Mouse (Mus musculus): Measurements from ENCODE around the gene Cd207. TPM values are rescaled to one million over a fixed set of nuclear protein-coding genes. Genes with fewer than 3 reads are reported as not detected.

The Cd207 gene
- polyA plus RNA-seq, 1 experiment from 2014 or later = not detected

- Histone ChIP-seq H3K4me3 (ENCODE audit: low read depth, low read length) (no peak overlapping the region), H3K36me3 (ENCODE audit: insufficient read depth, low read length) (no peaks in the 10 kb centered on the region), H3K9me3 (ENCODE audit: low read length) (no peaks in the 10 kb centered on the region), H3K4me1 (ENCODE audit: insufficient read depth, low read depth, low read length) (no peaks in the 10 kb centered on the region), H3K4me2 (replicated peaks; ENCODE audit: low read depth, low read length) (no peak overlapping the region), H3K27ac (ENCODE audit: low read length) (no peak overlapping the region), H3K27me3 (replicated peaks; ENCODE audit: insufficient read depth, low read length) (peaks cover 89% of the 10 kb centered on the region), H3K9ac (replicated peaks; ENCODE audit: low read depth) (no peak overlapping the region)
- TF ChIP-seq CTCF (IDR thresholded peaks at IDR 0.05) (no peak), EP300 (IDR thresholded peaks at IDR 0.05) (no peak)
- DNase-seq (ENCODE audit: low spot score) (no peak), ATAC-seq (no peak)
- WGBS = 6% methylated on average over 5 of the region's 5 CpGs
Measured at GRCm38 (mm10) chr6:83699971-83700370, 22.3 kb upstream of the Cd207 start.

- Histone ChIP-seq H3K4me1 (ENCODE audit: insufficient read depth, low read depth, low read length) (no peaks in the 10 kb centered on the region), H3K27ac (ENCODE audit: low read length) (no peak overlapping the region), H3K4me3 (ENCODE audit: low read depth, low read length) (no peak overlapping the region), H3K9ac (replicated peaks; ENCODE audit: low read depth) (no peak overlapping the region), H3K36me3 (ENCODE audit: insufficient read depth, low read length) (no peaks in the 10 kb centered on the region), H3K4me2 (replicated peaks; ENCODE audit: low read depth, low read length) (no peak overlapping the region), H3K9me3 (ENCODE audit: low read length) (no peaks in the 10 kb centered on the region), H3K27me3 (replicated peaks; ENCODE audit: insufficient read depth, low read length) (peaks cover 88% of the 10 kb centered on the region)
- WGBS = 4% methylated on average over 8 of the region's 8 CpGs
- no peak for TF ChIP-seq EP300 (IDR thresholded peaks at IDR 0.05)
- TF ChIP-seq CTCF (IDR thresholded peaks at IDR 0.05) = no peak
- DNase-seq (ENCODE audit: low spot score) (no peak), ATAC-seq (no peak)
Measured at GRCm38 (mm10) chr6:83697932-83698331, 20.3 kb upstream of the Cd207 start.

GRCm38 (mm10) chr6:83696684-83697083, 19.0 kb upstream of the Cd207 start:
- H3K4me1 ChIP-seq (ENCODE audit: insufficient read depth, low read depth, low read length) = no peaks in the 10 kb centered on the region
- TF ChIP-seq EP300 (IDR thresholded peaks at IDR 0.05) = no peak
- H3K4me2 ChIP-seq (replicated peaks; ENCODE audit: low read depth, low read length) = no peak overlapping the region
- ATAC-seq (no peak), DNase-seq (ENCODE audit: low spot score) (no peak)
- no peak overlapping the region for H3K4me3 ChIP-seq (ENCODE audit: low read depth, low read length)
- 2% methylated on average over 7 of the region's 7 CpGs for whole genome bisulfite sequencing
- no peak overlapping the region for H3K9ac ChIP-seq (replicated peaks; ENCODE audit: low read depth)
- H3K27ac ChIP-seq (ENCODE audit: low read length) = no peak overlapping the region
- H3K9me3 ChIP-seq (ENCODE audit: low read length) = no peaks in the 10 kb centered on the region
- no peaks in the 10 kb centered on the region for H3K36me3 ChIP-seq (ENCODE audit: insufficient read depth, low read length)
- H3K27me3 ChIP-seq (replicated peaks; ENCODE audit: insufficient read depth, low read length) = peaks cover 89% of the 10 kb centered on the region

GRCm38 (mm10) chr6:83695731-83696130, 18.1 kb upstream of the Cd207 start:
- Histone ChIP-seq H3K27me3 (replicated peaks; ENCODE audit: insufficient read depth, low read length) (peaks cover 87% of the 10 kb centered on the region), H3K9ac (replicated peaks; ENCODE audit: low read depth) (no peak overlapping the region), H3K4me2 (replicated peaks; ENCODE audit: low read depth, low read length) (no peak overlapping the region), H3K36me3 (ENCODE audit: insufficient read depth, low read length) (no peaks in the 10 kb centered on the region), H3K9me3 (ENCODE audit: low read length) (no peaks in the 10 kb centered on the region), H3K27ac (ENCODE audit: low read length) (no peak overlapping the region), H3K4me3 (ENCODE audit: low read depth, low read length) (no peak overlapping the region), H3K4me1 (ENCODE audit: insufficient read depth, low read depth, low read length) (no peaks in the 10 kb centered on the region)
- DNase-seq (ENCODE audit: low spot score) = no peak
- ATAC-seq = no peak
- TF ChIP-seq CTCF (IDR thresholded peaks at IDR 0.05) = peak; percentile 34
- no peak for TF ChIP-seq EP300 (IDR thresholded peaks at IDR 0.05)
- 3% methylated on average over 3 of the region's 3 CpGs for WGBS

GRCm38 (mm10) chr6:83693835-83694234, 16.2 kb upstream of the Cd207 start:
- Histone ChIP-seq H3K4me1 (ENCODE audit: insufficient read depth, low read depth, low read length) (no peaks in the 10 kb centered on the region), H3K27ac (ENCODE audit: low read length) (no peak overlapping the region), H3K9ac (replicated peaks; ENCODE audit: low read depth) (no peak overlapping the region), H3K36me3 (ENCODE audit: insufficient read depth, low read length) (no peaks in the 10 kb centered on the region), H3K9me3 (ENCODE audit: low read length) (no peaks in the 10 kb centered on the region), H3K4me3 (ENCODE audit: low read depth, low read length) (no peak overlapping the region), H3K4me2 (replicated peaks; ENCODE audit: low read depth, low read length) (no peak overlapping the region), H3K27me3 (replicated peaks; ENCODE audit: insufficient read depth, low read length) (peaks cover 72% of the 10 kb centered on the region)
- TF ChIP-seq EP300 (IDR thresholded peaks at IDR 0.05) (no peak), CTCF (IDR thresholded peaks at IDR 0.05) (peak; percentile 79)
- ATAC-seq = no peak
- WGBS = 3% methylated on average over 9 of the region's 9 CpGs
- peak; percentile 90 for DNase-seq (ENCODE audit: low spot score)

GRCm38 (mm10) chr6:83692962-83693361, 15.3 kb upstream of the Cd207 start:
- Histone ChIP-seq H3K27me3 (replicated peaks; ENCODE audit: insufficient read depth, low read length) (peaks cover 64% of the 10 kb centered on the region), H3K4me3 (ENCODE audit: low read depth, low read length) (no peak overlapping the region), H3K9ac (replicated peaks; ENCODE audit: low read depth) (no peak overlapping the region), H3K27ac (ENCODE audit: low read length) (no peak overlapping the region), H3K9me3 (ENCODE audit: low read length) (no peaks in the 10 kb centered on the region), H3K36me3 (ENCODE audit: insufficient read depth, low read length) (no peaks in the 10 kb centered on the region), H3K4me1 (ENCODE audit: insufficient read depth, low read depth, low read length) (no peaks in the 10 kb centered on the region), H3K4me2 (replicated peaks; ENCODE audit: low read depth, low read length) (no peak overlapping the region)
- WGBS = 2% methylated on average over 12 of the region's 12 CpGs
- no peak for TF ChIP-seq CTCF (IDR thresholded peaks at IDR 0.05)
- no peak for DNase-seq (ENCODE audit: low spot score)
- no peak for ATAC-seq

GRCm38 (mm10) chr6:83690936-83691335, 13.3 kb upstream of the Cd207 start:
- peaks cover 45% of the 10 kb centered on the region for H3K27me3 ChIP-seq (replicated peaks; ENCODE audit: insufficient read depth, low read length)
- no peaks in the 10 kb centered on the region for H3K4me1 ChIP-seq (ENCODE audit: insufficient read depth, low read depth, low read length)
- no peak overlapping the region for H3K4me2 ChIP-seq (replicated peaks; ENCODE audit: low read depth, low read length)
- TF ChIP-seq CTCF (IDR thresholded peaks at IDR 0.05) (no peak), EP300 (IDR thresholded peaks at IDR 0.05) (no peak)
- no peak overlapping the region for H3K27ac ChIP-seq (ENCODE audit: low read length)
- H3K9me3 ChIP-seq (ENCODE audit: low read length) = no peaks in the 10 kb centered on the region
- DNase-seq (ENCODE audit: low spot score) = no peak
- no peaks in the 10 kb centered on the region for H3K36me3 ChIP-seq (ENCODE audit: insufficient read depth, low read length)
- ATAC-seq = no peak
- WGBS = 47% methylated on average over 2 of the region's 2 CpGs
- H3K4me3 ChIP-seq (ENCODE audit: low read depth, low read length) = no peak overlapping the region
- no peak overlapping the region for H3K9ac ChIP-seq (replicated peaks; ENCODE audit: low read depth)
